Mouse (Mus musculus) embryonic fibroblast, embryonic 13.5 days (primary cell): Measurements from ENCODE around the gene Ap1s2.

Experiments used
- CTCF ChIP-seq: IDR thresholded peaks from 2 replicates; pipeline ENCODE4 v1.5.1; 2011; ENCODE audit warnings: mild to moderate bottlenecking, control low read depth, low read length, moderate library complexity, borderline replicate concordance; ENCODE audit not compliant: insufficient read depth
- POLR2A ChIP-seq: IDR thresholded peaks from 2 replicates; pipeline ENCODE4 v1.6.1; 2011; ENCODE audit warnings: low read depth, mild to moderate bottlenecking, control low read depth, low read length, moderate library complexity

- TF ChIP-seq CTCF = no peak
- no peak for TF ChIP-seq POLR2A
These were observed 564 bp downstream of the Ap1s2 start for GRCm38 (mm10) chrX:163909381-163909780.
